Mouse (Mus musculus) limb, embryonic 10.5 days (tissue): ENCODE data around the gene Dera. TPM values are rescaled to one million over a fixed set of nuclear protein-coding genes. Genes with fewer than 3 reads are reported as not detected.

Source experiments
- DNase-seq: peaks from one replicate; pipeline ENCODE4 v3.0.0-alpha.2; 2017; ENCODE audit warnings: low spot score
- H3K27ac ChIP-seq: fragments of 300-500 bp; sonication (generic); 2 replicates; pipeline ENCODE4 v1.5.1; 2016; ENCODE audit warnings: mild to moderate bottlenecking
- H3K27me3 ChIP-seq: fragments of 300-500 bp; sonication (generic); 2 replicates; pipeline ENCODE4 v1.6.1; 2016; ENCODE audit warnings: low read depth, mild to moderate bottlenecking; ENCODE audit not compliant: poor library complexity, severe bottlenecking
- H3K36me3 ChIP-seq: fragments of 300-500 bp; sonication (generic); 2 replicates; pipeline ENCODE4 v1.6.1; 2016; ENCODE audit warnings: mild to moderate bottlenecking, moderate library complexity
- H3K4me1 ChIP-seq: fragments of 300-500 bp; sonication (generic); 2 replicates; pipeline ENCODE4 v1.6.1; 2016
- H3K4me3 ChIP-seq: fragments of 300-500 bp; sonication (generic); 2 replicates; pipeline ENCODE4 v1.5.1; 2016; ENCODE audit warnings: mild to moderate bottlenecking, moderate library complexity
- H3K9me3 ChIP-seq: fragments of 300-500 bp; sonication (generic); replicated peaks from 2 replicates; pipeline ENCODE4 v1.6.1; 2016; ENCODE audit warnings: mild to moderate bottlenecking
- WGBS: fragments of 180-500 bp; shearing (Covaris S2); methylation state at CpG from one replicate; pipeline ENCODE4 v1.1.7; 2016; 5-methylcytosine and 5-hydroxymethylcytosine counted together
- polyA plus RNA-seq: library from polyadenylated mRNA; unstranded; fragments of >200 nt; fragmentation: Nextera tagmentation; extraction: Ambion mirVana; gene quantifications from 2 replicates; pipeline ENCODE4 v1.2.1, GENCODE M21; 2016

The Dera gene
- polyA plus RNA-seq, 1 experiment from 2014 or later, result 76.0 TPM

DNA sequence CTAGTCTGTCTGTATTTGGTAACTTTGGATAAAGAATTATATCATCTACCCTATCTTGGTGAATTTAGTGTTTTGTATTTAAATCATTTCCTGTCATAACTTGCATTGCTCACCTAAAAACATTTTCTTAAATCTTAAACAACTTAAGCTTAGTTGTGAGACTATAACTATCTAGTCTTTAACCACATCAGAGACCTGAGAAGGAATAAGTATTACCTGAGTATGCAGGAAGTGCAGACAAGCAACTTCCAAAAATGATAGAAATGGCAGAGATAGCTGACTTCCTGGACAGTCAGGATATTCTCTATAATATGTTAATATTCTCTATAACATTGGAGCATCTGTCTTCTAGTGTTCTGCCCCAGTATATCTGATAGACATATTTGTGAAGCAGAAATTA is 11.8 kb downstream of the Dera start:
- Histone ChIP-seq H3K4me1 (peaks cover 13% of the 10 kb centered on the region), H3K27me3 (no peaks in the 10 kb centered on the region), H3K9me3 (no peaks in the 10 kb centered on the region), H3K4me3 (no peak overlapping the region), H3K36me3 (no peaks in the 10 kb centered on the region; the same call in 1 of the 2 replicates), H3K27ac (no peak overlapping the region)
- no peak for DNase-seq

DNA sequence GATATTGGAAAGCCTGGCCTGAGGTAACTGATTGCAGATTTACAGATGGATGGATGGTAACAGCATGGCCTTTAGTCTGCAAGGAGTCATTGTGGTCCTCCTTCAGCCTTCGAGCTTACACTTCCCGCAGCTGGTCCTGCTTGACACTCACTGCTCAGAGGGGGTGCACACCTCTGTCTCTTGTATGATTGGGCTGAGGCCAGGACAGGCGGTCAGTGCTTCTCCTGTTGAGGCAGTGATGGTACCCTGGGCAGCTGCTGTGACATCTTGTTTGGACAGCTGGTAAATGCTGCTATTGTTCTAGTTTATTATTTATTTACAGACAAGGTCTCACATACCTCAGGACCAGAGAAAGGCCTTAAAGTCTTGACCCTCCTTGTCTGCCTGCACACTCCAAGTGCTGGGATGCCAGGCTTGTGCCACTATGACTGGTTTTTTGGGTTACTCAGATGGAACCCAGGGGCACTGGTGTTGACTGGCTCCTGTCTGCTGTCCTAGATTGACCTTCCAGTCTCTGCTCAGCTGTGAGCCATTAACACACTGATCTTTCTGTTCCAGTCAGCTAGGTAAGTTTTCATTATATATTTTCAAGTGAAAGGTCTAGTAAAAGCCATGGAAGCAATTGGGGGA is 17.4 kb downstream of the Dera start:
- Histone ChIP-seq H3K4me3 (no peak overlapping the region), H3K36me3 (no peaks in the 10 kb centered on the region; the same call in 1 of the 2 replicates), H3K27ac (no peak overlapping the region), H3K9me3 (no peaks in the 10 kb centered on the region), H3K27me3 (no peaks in the 10 kb centered on the region), H3K4me1 (0 out of 2 replicates have a peak, but pooled peaks cover 2% of the 10 kb centered on the region)
- peak; percentile 22 for DNase-seq
- 68% methylated on average over 3 of the region's 3 CpGs for WGBS

DNA sequence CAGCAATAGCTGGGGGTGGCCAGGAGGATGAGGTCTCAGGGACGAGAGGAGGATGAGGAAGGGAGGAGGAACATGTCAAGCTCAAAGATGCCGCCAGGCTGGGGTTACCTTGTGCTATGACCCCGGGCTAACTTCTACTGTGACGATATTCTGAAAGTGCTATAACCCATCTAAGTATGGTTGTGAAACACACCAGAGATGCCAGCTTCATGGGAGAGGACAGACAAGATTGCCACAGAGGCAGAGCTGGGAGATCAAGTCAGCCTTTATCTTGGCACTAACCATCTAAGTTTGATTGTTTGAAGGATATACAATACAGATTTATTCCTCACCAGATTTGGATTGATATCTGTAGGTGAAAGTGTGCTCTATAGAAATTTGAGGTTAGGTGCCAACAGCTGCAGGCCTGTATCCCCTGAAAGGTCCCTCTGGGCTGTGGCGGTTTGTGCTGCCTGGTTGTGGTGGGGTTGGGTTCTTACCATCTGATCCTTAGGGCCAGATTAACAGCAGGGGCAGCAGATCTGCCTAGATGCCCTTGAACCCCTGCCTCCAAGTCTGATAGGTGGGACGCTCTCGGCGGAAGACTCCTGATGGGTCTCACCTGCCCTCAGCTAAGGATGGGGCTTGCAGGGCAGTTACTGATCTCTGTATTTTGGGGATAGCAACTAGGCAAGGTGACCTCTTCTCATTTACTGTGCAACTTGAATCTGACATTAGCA is 18.7 kb downstream of the Dera start:
- DNase-seq, result peak; percentile 6
- H3K36me3 ChIP-seq, result no peaks in the 10 kb centered on the region; the same call in 1 of the 2 replicates
- 0 out of 2 replicates have a peak, but pooled peaks cover 2% of the 10 kb centered on the region for H3K4me1 ChIP-seq
- H3K4me3 ChIP-seq, result no peak overlapping the region
- H3K27ac ChIP-seq, result no peak overlapping the region
- H3K27me3 ChIP-seq, result no peaks in the 10 kb centered on the region
- 95% methylated on average over 8 of the region's 8 CpGs for WGBS
- H3K9me3 ChIP-seq, result no peaks in the 10 kb centered on the region

DNA sequence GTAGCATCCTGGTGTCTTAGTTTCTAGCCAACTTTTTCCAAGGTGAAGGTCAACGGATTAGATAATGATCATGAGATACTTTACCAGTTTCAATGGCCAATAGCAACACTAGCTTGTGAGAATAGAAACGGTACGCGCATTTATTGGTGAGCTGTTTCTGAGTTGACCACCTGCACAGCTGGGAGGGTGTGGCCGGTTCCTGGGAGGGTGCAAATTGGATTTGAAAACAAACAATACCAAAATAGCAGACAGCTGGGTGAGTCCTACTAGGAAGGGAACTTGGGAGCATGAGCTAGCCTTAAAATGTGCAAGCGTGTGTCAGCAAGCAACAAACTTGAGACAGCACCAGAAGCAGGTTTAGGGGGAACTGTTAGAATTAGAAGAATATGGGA is 19.3 kb downstream of the Dera start:
- Histone ChIP-seq H3K27me3 (no peaks in the 10 kb centered on the region), H3K27ac (no peak overlapping the region), H3K4me3 (no peak overlapping the region), H3K4me1 (0 out of 2 replicates have a peak, but pooled peaks cover 2% of the 10 kb centered on the region), H3K9me3 (no peaks in the 10 kb centered on the region), H3K36me3 (no peaks in the 10 kb centered on the region; the same call in 1 of the 2 replicates)
- no peak for DNase-seq
- 94% methylated on average over 6 of the region's 6 CpGs for WGBS

DNA sequence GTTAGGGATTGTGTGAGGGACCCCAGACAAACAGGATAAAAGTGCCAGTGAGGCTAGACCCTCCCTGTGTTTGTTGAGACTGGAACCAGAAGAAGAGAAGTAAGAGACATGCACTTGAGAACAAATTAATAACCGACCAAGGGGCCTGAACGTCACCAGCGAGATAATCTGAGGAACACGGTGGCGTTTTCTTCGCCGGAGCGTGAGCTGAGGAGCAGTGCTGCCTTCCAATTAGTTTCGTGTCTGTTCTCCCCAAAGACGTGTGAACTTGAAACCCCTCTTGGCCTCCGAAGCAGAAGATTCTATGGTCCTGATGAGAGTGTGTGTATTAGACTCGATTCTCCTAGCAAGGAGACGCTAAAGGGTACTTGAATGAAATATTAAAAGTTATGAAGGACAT is 19.8 kb downstream of the Dera start:
- peak; percentile 11 for DNase-seq
- no peaks in the 10 kb centered on the region; the same call in 1 of the 2 replicates for H3K36me3 ChIP-seq
- 0 out of 2 replicates have a peak, but pooled peaks cover 2% of the 10 kb centered on the region for H3K4me1 ChIP-seq
- no peak overlapping the region for H3K27ac ChIP-seq
- H3K9me3 ChIP-seq, result no peaks in the 10 kb centered on the region
- no peak overlapping the region for H3K4me3 ChIP-seq
- 95% methylated on average over 13 of the region's 13 CpGs for WGBS
- H3K27me3 ChIP-seq, result no peaks in the 10 kb centered on the region

DNA sequence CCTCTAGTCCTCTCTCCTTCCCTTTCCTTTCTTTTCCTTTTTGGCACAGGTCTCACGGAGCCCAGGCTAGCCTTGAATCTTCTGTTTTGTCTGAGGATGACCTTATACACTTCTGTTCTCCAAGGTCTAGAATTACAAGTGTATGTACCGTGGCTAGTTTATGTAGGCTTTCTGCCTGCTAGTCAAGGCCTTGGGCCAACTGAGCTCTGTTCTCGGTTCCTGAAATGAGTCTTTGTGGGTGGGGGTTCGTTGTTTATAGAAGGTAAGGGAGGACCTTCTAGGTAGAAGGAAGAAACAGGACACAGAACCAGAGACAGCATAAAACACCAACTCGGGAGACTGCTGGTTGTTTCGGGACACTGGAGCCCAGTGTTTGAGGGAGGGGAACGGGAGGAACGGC is 20.8 kb downstream of the Dera start:
- Histone ChIP-seq H3K9me3 (no peaks in the 10 kb centered on the region), H3K4me3 (no peak overlapping the region), H3K36me3 (peaks cover 5% of the 10 kb centered on the region; the same call in 1 of the 2 replicates), H3K4me1 (0 out of 2 replicates have a peak, but pooled peaks cover 2% of the 10 kb centered on the region), H3K27me3 (no peaks in the 10 kb centered on the region), H3K27ac (no peak overlapping the region)
- DNase-seq, result no peak
- 91% methylated on average over 8 of the region's 8 CpGs for WGBS

DNA sequence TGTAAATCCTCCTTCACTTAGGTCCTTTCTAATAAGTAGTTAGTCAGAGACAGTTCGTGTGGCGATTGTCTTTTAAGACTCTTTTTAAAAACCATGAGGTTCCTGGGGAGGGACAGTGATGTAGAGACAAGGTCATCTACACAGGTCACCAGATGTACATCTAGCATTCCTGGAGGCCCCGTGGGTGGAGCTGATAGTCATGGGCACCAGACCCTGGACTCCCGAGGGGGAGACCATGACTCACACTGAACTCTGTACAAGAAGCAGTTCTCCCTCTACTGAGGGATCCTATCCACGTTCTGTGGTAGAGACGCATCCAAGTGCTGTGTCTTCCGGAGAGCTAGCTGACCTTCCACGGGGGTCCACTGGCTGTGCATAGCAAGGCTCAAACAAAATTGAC is 22.6 kb downstream of the Dera start:
- Histone ChIP-seq H3K27me3 (no peaks in the 10 kb centered on the region), H3K36me3 (peaks cover 8% of the 10 kb centered on the region; the same call in 1 of the 2 replicates), H3K9me3 (no peaks in the 10 kb centered on the region), H3K4me1 (no peaks in the 10 kb centered on the region), H3K4me3 (no peak overlapping the region), H3K27ac (no peak overlapping the region)
- WGBS, result 74% methylated on average over 8 of the region's 8 CpGs
- no peak for DNase-seq

DNA sequence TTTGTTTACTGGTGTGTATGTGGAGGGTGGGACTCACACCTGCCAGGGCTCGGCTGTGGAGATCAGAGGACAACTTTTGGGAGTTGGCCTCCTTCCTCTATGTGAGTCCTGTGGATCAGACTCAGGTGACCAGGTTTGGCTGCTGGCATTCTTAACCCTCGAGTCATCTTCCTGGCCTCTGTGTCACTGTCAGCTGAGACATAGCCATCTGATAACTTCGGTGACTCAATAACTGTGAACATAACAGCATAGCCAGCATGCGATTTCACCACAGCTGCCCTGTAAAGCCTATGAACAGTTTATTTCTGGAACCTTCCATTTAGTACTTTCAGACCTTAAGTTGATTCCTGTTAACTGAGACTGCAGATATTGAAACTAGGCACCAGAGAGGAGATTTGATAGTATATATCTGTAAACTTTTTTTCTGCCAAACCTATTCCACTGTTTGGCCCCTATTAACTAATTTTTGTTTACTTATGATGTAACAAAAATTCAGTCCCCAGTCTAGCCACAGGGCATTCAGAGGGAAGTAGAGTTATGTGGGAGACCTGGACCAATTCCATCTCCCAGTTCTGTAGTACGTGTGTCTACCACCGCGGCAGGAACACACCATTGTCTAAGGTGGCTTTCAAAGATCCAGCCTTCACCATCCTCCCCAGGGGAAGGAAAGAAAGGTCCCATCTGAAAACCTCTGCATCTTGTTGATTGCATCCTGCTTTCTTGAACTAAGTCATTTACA is 29.7 kb downstream of the Dera start:
- Histone ChIP-seq H3K36me3 (peaks cover 28% of the 10 kb centered on the region), H3K9me3 (no peaks in the 10 kb centered on the region), H3K27ac (no peak overlapping the region), H3K4me1 (peaks cover 6% of the 10 kb centered on the region), H3K27me3 (no peaks in the 10 kb centered on the region), H3K4me3 (no peak overlapping the region)
- no peak for DNase-seq
- WGBS, result 92% methylated on average over 7 of the region's 7 CpGs

DNA sequence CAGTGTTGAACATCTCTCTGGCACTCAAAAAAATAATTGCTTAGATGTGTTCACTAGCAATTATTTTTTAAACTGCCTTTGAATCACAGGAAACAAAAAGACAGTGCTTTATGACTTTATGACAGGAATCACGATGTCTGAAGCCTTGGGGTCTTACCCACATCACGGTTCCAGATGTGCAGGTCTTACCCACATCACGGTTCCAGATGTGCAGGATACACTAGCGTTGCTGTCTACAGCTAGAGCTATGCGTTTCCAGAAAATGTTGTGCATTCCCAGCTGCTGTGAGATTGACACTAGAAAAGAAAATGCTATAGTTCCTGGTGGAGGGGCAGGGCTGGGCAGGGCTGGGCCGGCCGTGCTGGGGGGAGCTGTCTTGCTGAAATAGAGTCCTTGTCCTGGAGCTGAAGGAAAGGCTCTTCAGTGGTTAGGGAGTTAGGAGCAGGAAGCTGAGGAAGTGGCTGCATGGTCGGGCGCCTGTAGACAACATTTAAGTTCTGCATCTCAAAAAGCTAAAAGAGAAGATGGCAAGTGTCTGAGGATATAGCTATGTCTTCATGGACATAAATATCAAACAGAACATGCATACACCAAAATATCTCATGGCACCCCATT is 34.7 kb downstream of the Dera start:
- Histone ChIP-seq H3K36me3 (peaks cover 16% of the 10 kb centered on the region), H3K4me3 (no peak overlapping the region), H3K4me1 (peaks cover 18% of the 10 kb centered on the region), H3K9me3 (no peaks in the 10 kb centered on the region), H3K27me3 (no peaks in the 10 kb centered on the region), H3K27ac (0 out of 2 replicates have a peak overlapping the region, but pooled peaks have one; percentile 14)
- 44% methylated on average over 9 of the region's 9 CpGs for WGBS
- no peak for DNase-seq

DNA sequence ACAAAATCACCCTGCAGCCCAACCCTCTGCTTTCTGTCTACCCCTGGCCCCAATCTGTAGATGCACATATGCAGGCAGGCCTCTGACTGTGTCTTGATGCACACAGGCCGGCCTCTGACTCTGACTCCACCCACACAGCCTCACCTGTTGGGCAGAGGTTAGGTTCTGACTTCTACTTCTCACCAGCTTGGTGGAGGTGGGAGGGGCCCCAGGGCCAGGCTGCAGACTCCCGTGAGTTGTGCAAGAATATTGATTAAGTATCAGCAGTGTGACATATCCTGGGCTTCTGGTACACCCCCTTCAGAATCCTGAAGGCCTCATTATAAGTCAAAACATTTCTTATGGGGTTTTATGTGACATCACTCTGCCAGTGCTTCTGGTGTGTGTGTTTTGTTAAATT is 35.3 kb downstream of the Dera start:
- H3K27ac ChIP-seq, result no peak overlapping the region
- no peaks in the 10 kb centered on the region for H3K9me3 ChIP-seq
- 65% methylated on average over 2 of the region's 2 CpGs for WGBS
- H3K4me1 ChIP-seq, result peaks cover 24% of the 10 kb centered on the region
- no peak for DNase-seq
- H3K36me3 ChIP-seq, result peaks cover 16% of the 10 kb centered on the region
- H3K27me3 ChIP-seq, result no peaks in the 10 kb centered on the region
- no peak overlapping the region for H3K4me3 ChIP-seq

DNA sequence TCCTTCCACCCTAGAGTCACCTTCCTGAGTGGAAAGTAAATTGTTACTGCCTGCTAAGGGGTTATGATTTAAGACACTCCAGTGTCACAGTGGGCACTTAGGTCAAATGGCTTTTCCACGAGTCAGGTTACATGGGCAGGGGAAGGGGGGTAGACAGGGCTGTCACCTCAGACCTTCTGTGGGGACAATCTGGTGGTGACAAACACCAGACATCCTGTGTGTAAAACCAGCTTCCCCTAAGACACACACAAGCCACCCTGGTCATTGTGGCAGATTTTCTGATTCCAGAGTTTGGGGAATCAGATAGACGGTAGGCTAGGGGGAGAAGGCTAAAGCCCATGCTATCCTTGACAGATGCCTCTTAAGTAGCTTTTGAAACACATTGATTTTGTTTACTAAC is 41.1 kb downstream of the Dera start:
- Histone ChIP-seq H3K36me3 (peaks cover 33% of the 10 kb centered on the region), H3K27me3 (no peaks in the 10 kb centered on the region), H3K9me3 (peaks cover 4% of the 10 kb centered on the region; the same call in 1 of the 2 replicates), H3K27ac (peak overlapping the region; percentile 64; the same call in 1 of the 2 replicates), H3K4me3 (no peak overlapping the region), H3K4me1 (peaks cover 39% of the 10 kb centered on the region)
- no peak for DNase-seq
- 27% methylated on average over 2 of the region's 2 CpGs for WGBS
